Mouse (Mus musculus) liver, embryonic 14.5 days (tissue): ENCODE measurements around the gene Zbtb1. TPM values are rescaled to one million over a fixed set of nuclear protein-coding genes. Genes with fewer than 3 reads are reported as not detected.

Experiments used
- ATAC-seq: fragments of 200-750 bp; cut with Nextera tagmentation; 2 replicates; pipeline ENCODE4 v1.8.0; 2017; ENCODE audit warnings: moderate number of reproducible peaks, mild to moderate bottlenecking, moderate library complexity; ENCODE audit not compliant: insufficient read depth
- DNase-seq, 3 experiments: peaks; one replicate each; pipeline ENCODE4 v3.0.0-alpha.2; 2012 to 2013; ENCODE audit warnings: low read depth in 3 of 3, low spot score in 3 of 3
- H3K27ac ChIP-seq: fragments of 300-500 bp; sonication (generic); 2 replicates; pipeline ENCODE4 v1.5.1; 2014; ENCODE audit warnings: moderate library complexity, mild to moderate bottlenecking, control low read depth, inconsistent platforms
- H3K27me3 ChIP-seq: fragments of 300-500 bp; sonication (generic); 2 replicates; pipeline ENCODE4 v1.6.1; 2014; ENCODE audit warnings: mild to moderate bottlenecking, low read length, moderate library complexity; ENCODE audit not compliant: control insufficient read depth, insufficient read depth
- H3K36me3 ChIP-seq: fragments of 300-500 bp; sonication (generic); replicated peaks from 2 replicates; pipeline ENCODE4 v1.6.1; 2014; ENCODE audit warnings: low read depth; ENCODE audit not compliant: control insufficient read depth, insufficient read depth
- H3K4me1 ChIP-seq, 2 experiments: fragments of 200-500 bp in 1 of 2; fragments of 300-500 bp in 1 of 2; sonication (generic) in 1 of 2; replicated peaks; 2 replicates each; pipeline ENCODE4 v1.6.1; 2012 to 2014; ENCODE audit warnings: antibody characterized with exemption in 1 of 2, inconsistent platforms in 1 of 2, low read length in 1 of 2; ENCODE audit not compliant: control insufficient read depth in 2 of 2, insufficient read depth in 2 of 2
- H3K4me2 ChIP-seq: fragments of 300-500 bp; sonication (generic); 2 replicates; pipeline ENCODE4 v1.6.1; 2014; ENCODE audit warnings: low read depth, mild to moderate bottlenecking, control low read depth, moderate library complexity
- H3K4me3 ChIP-seq, 2 experiments: fragments of 200-500 bp in 1 of 2; fragments of 300-500 bp in 1 of 2; sonication (generic) in 1 of 2; 2 replicates each; pipeline ENCODE4 v1.5.1; 2012 to 2014; ENCODE audit warnings: low read depth in 2 of 2, low read length in 2 of 2, mild to moderate bottlenecking in 2 of 2, control low read depth in 1 of 2, inconsistent platforms in 1 of 2, moderate library complexity in 1 of 2; ENCODE audit not compliant: insufficient read depth in 1 of 2
- H3K9ac ChIP-seq: fragments of 300-500 bp; sonication (generic); replicated peaks from 2 replicates; pipeline ENCODE4 v1.6.1; 2014; ENCODE audit warnings: mild to moderate bottlenecking, control low read depth, moderate library complexity
- H3K9me3 ChIP-seq: fragments of 300-500 bp; sonication (generic); 2 replicates; pipeline ENCODE4 v1.6.1; 2016; ENCODE audit warnings: low read length, mixed read lengths; ENCODE audit not compliant: control insufficient read depth
- CTCF ChIP-seq: IDR thresholded peaks from 2 replicates; pipeline ENCODE4 v1.5.1; 2016; ENCODE audit warnings: antibody characterized with exemption, low read depth, control low read depth
- EP300 ChIP-seq: IDR thresholded peaks from 2 replicates; pipeline ENCODE4 v1.6.1; 2016; ENCODE audit warnings: antibody characterized with exemption, low read depth
- WGBS: fragments of 180-500 bp; shearing (Covaris S2); extraction: QIAGEN DNeasy Blood & Tissue Kit; methylation state at CpG from one replicate; pipeline ENCODE4 v1.1.7; 2014; ENCODE audit not compliant: insufficient replicate concordance; 5-methylcytosine and 5-hydroxymethylcytosine counted together
- polyA plus RNA-seq, 2 experiments: library from polyadenylated mRNA; depleted of rRNA in 1 of 2; stranded (reverse) in 1 of 2; unstranded in 1 of 2; fragments of >200 nt; fragmentation: Nextera tagmentation in 1 of 2; extraction: Ambion mirVana in 1 of 2; gene quantifications; 2 replicates each; pipeline versions ENCODE4 v1.2.1 to v1.2.3; 2012 to 2014

Gene Zbtb1
- polyA plus RNA-seq, 2 experiments, result 2.6 to 3.5 TPM

DNA sequence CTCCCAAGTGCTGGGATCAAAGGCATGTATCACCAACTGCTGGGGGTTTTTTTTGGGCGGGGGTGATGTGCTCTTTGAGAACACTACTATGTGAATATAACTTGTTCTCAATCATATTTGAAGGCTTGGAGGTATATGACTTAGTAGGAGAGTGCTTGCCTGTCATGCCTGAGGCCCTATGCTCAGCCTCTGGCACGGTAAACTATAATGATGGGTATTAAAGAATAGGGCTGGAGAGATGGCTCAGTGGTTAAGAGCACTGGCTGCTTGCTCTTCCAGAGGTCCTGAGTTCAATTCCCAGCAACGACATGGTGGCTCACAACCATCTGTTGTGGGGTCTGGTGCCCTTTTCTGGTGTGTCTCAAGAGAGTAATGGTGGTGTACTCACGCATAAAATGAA lies 4.8 kb downstream of the Zbtb1 start:
- Histone ChIP-seq H3K27me3 (no peaks in the 10 kb centered on the region), H3K27ac (peak overlapping the region; percentile 55), H3K4me3 (peak overlapping the region in 1 of 2 experiments; percentile 10; a peak in 1 of 4 replicates), H3K4me2 (peak overlapping the region; percentile 62), H3K36me3 (no peaks in the 10 kb centered on the region; the same call in 1 of the 2 replicates), H3K9ac (peak overlapping the region; percentile 41), H3K4me1 (peaks cover 51 to 57% of the 10 kb centered on the region in 2 experiments), H3K9me3 (no peaks in the 10 kb centered on the region)
- DNase-seq, result no peak
- no peak for TF ChIP-seq EP300
- no peak for TF ChIP-seq CTCF
- ATAC-seq, result no peak
- WGBS, result 56% methylated on average over 4 of the region's 4 CpGs

DNA sequence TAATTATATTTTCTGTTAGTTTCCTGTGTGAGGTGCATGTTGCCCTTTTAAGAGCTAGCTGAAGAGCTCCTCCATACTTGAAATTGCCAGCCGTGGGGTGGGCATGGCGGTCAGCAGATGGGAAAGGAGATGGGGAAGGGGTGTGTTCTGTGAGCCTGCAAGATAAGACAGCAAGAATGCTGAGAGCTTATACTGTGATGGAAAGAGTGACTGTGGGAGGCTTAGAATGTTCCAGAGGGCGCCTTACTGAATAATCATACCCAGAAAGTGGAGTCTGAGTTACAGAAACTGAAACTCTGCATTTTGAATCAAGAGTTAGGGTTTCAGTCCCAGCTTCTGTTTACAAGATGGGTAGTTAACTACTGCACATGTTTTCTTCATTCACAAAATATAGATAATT lies 5.4 kb downstream of the Zbtb1 start:
- Histone ChIP-seq H3K4me2 (peak overlapping the region; percentile 62), H3K4me1 (peaks cover 51 to 61% of the 10 kb centered on the region in 2 experiments), H3K9ac (peak overlapping the region; percentile 41), H3K9me3 (no peaks in the 10 kb centered on the region), H3K4me3 (no peak overlapping the region), H3K36me3 (no peaks in the 10 kb centered on the region; the same call in 1 of the 2 replicates), H3K27me3 (no peaks in the 10 kb centered on the region), H3K27ac (peak overlapping the region; percentile 55)
- WGBS, result 17% methylated on average over 3 of the region's 3 CpGs
- ATAC-seq (peak; percentile 66), DNase-seq (peak; percentile 59 to 71 (median 64))
- TF ChIP-seq CTCF (no peak), EP300 (peak; percentile 83)

- Histone ChIP-seq H3K9me3 (no peaks in the 10 kb centered on the region), H3K27ac (peak overlapping the region; percentile 7), H3K4me3 (no peak overlapping the region), H3K27me3 (no peaks in the 10 kb centered on the region), H3K36me3 (no peaks in the 10 kb centered on the region; the same call in 1 of the 2 replicates), H3K9ac (peak overlapping the region; percentile 36; the same call in 1 of the 2 replicates), H3K4me1 (peaks cover 49 to 61% of the 10 kb centered on the region in 2 experiments), H3K4me2 (peak overlapping the region; percentile 62)
- TF ChIP-seq CTCF (peak; percentile 92), EP300 (no peak)
- DNase-seq (peak in 1 of 3 experiments; percentile 44), ATAC-seq (peak; percentile 50; the same call in 1 of the 2 replicates)
- WGBS, result 14% methylated on average over 7 of the region's 7 CpGs
These were observed 6.6 kb downstream of the Zbtb1 start for GRCm38 (mm10) chr12:76376649-76377048.

DNA sequence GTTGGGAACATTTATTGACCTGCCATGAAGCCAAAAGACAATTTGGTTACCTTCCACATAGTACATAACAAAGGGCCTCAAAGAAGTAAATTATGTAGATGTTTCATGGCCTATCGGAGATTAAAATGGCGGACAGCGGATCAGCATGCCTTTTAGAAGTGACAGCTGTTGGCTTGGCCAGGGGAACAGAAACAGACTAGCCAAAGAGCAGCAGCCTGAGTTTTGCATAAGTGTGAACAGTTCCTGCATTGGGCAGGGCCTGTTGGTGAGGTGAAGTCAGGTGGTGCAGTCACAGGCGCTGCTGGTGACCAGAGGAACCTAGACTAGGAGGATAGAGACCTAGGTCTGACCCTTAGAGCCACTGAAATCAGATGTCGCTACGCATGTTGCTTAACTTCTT lies 7.0 kb downstream of the Zbtb1 start:
- DNase-seq (no peak), ATAC-seq (no peak)
- WGBS, result 89% methylated on average over 6 of the region's 6 CpGs
- H3K9me3 ChIP-seq, result no peaks in the 10 kb centered on the region
- no peaks in the 10 kb centered on the region for H3K27me3 ChIP-seq
- H3K4me2 ChIP-seq, result peak overlapping the region; percentile 22; the same call in 1 of the 2 replicates
- H3K27ac ChIP-seq, result no peak overlapping the region
- peaks cover 45 to 59% of the 10 kb centered on the region in 2 experiments for H3K4me1 ChIP-seq
- no peak overlapping the region for H3K9ac ChIP-seq
- no peak for TF ChIP-seq CTCF
- no peak for TF ChIP-seq EP300
- H3K4me3 ChIP-seq, result no peak overlapping the region
- no peaks in the 10 kb centered on the region; the same call in 1 of the 2 replicates for H3K36me3 ChIP-seq

- Histone ChIP-seq H3K9ac (no peak overlapping the region), H3K27me3 (no peaks in the 10 kb centered on the region), H3K4me2 (no peak overlapping the region), H3K36me3 (no peaks in the 10 kb centered on the region; the same call in 1 of the 2 replicates), H3K4me1 (peaks cover 38 to 52% of the 10 kb centered on the region in 2 experiments), H3K4me3 (no peak overlapping the region), H3K9me3 (no peaks in the 10 kb centered on the region), H3K27ac (no peak overlapping the region)
- WGBS, result 86% methylated on average over 3 of the region's 3 CpGs
- no peak for ATAC-seq
- TF ChIP-seq CTCF (no peak), EP300 (no peak)
- DNase-seq, result no peak
These were observed 7.7 kb downstream of the Zbtb1 start for GRCm38 (mm10) chr12:76377726-76378125.
